Mouse (Mus musculus) cortical plate, adult 2 months (tissue): ENCODE results near the gene Fam181a.

Source experiments
- CTCF ChIP-seq: fragments of 200-500 bp; IDR thresholded peaks from 2 replicates; pipeline ENCODE4 v1.5.1; 2011; ENCODE audit warnings: mild to moderate bottlenecking, control low read depth, low read length; ENCODE audit not compliant: insufficient read depth; ENCODE audit errors: extremely low read depth
- POLR2A ChIP-seq: fragments of 200-500 bp; IDR thresholded peaks from 2 replicates; pipeline ENCODE4 v1.6.1; 2011; ENCODE audit warnings: mild to moderate bottlenecking, low read length, control low read depth; ENCODE audit not compliant: insufficient read depth; ENCODE audit errors: extremely low read depth

GRCm38 (mm10) chr12:103283411-103283810 lies 27.4 kb upstream of the Fam181a start:
- TF ChIP-seq POLR2A (no peak), CTCF (no peak)
